Mouse (Mus musculus) c-Kit-positive CD71-positive TER-119-positive erythroid progenitor cells, embryonic 14.5 days (primary cell): Measurements from ENCODE around the gene Tnrc6b.
"Not testable (repeated sequence)": the region's sequence is repeated elsewhere in the genome, so short reads cannot be mapped to it uniquely, and the experiment has no call there.

Experiments
- DNase-seq: peaks from one replicate; pipeline ENCODE4 v3.0.0-alpha.2; 2013; ENCODE audit warnings: low spot score

Tnrc6b gene

GRCm38 (mm10) chr15:80702910-80703309 lies 8.2 kb upstream of the Tnrc6b start:
- no peak for DNase-seq

- no peak for DNase-seq
Measured at GRCm38 (mm10) chr15:80703495-80703894, 7.6 kb upstream of the Tnrc6b start.

GRCm38 (mm10) chr15:80704267-80704666 lies 6.8 kb upstream of the Tnrc6b start:
- peak; percentile 67 for DNase-seq

DNA sequence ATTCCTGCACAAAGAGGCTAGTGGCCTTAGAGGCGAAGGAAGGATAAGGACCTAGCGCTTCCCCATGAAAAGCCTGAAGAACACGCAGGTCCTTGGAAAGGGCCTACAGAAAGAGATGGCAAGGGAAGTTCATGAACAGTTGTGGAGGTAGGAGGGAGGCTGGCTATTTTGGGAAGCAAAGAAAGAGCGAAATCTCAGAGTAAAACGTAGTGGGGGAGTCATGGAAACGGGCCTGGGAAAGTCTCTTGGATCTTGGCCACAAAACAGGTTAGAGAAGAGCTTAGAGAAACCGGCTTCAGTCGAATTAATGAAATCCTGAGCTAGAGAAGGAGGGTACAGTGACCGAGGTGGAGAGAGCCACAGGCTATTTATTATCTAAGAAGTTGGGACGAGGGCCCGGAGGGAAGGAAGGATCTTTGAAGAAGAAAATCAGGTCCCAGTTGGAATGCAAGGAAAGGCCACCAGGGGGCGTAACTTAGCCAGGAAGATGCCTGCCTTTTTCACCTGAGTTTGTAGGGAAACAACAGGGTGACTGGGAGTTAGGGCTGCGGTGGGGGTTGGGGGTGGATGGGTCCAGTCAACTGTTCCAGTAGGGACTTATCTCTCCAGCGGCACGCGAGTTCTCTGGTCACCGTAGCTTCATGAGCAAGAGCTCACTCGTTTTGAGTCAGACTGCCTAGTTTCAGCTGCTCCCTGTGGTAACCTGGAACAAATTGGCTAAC lies 5.1 kb upstream of the Tnrc6b start:
- DNase-seq, result peak; percentile 81

DNA sequence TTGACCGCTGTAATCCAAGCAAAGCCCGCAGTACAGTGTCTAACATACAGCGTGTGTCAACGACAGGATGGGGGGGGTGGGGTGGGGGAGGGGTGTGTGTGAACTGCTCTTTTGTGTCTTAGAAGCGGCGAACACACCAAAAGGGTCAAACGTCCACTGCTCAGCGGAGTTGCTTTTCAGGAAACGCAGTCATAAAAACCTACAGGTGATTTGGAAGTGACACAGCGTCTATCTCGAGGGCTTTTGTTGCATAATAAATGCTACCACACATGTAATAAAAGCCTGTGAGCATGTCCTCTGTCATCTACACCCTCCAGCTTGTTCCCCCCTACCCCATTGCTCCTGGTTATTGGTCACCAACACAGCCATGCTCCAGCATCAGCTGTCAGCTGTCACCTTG lies 4.5 kb upstream of the Tnrc6b start:
- no peak for DNase-seq

DNA sequence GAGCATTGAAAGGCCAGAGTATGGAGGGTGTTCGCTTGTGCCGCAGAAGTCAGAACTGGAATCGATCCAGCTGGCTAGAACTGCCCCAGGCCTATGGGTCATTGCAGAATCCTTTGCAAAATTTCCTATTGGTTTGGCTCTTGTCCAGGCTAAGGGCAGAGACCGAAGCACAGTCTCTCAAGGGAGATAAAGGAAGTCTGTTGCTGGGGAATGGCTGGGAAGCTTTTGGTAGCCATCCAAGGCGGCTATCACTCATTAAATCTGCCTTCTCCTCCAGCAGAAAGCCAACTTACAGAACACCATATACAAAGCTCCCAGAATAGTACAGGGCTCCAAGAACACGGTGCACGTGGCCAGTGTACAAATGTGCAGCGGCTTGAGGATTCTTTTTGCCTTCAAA lies 4.0 kb upstream of the Tnrc6b start:
- no peak for DNase-seq

DNA sequence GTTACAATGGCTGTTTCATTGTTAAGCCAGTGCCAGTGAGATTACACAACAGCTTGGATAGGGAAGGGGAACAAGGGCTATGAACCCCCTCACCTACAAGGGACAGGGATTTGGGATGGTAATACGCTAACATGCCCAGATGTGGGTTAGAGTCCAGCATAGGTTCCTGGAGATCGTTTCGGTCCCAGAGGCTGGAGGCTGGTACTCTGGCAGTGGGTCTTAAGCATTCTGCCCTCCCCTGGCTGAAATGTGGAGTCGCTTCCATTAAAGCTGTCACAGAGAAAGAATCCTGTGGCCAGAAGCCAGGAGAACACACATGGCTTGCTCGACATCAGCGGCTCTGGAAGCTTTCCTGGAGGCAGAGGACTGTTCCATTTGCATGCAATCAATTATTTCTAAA lies 1.5 kb upstream of the Tnrc6b start:
- DNase-seq, result no peak

GRCm38 (mm10) chr15:80710257-80710607 lies 881 bp upstream of the Tnrc6b start:
- DNase-seq, result no peak

DNA sequence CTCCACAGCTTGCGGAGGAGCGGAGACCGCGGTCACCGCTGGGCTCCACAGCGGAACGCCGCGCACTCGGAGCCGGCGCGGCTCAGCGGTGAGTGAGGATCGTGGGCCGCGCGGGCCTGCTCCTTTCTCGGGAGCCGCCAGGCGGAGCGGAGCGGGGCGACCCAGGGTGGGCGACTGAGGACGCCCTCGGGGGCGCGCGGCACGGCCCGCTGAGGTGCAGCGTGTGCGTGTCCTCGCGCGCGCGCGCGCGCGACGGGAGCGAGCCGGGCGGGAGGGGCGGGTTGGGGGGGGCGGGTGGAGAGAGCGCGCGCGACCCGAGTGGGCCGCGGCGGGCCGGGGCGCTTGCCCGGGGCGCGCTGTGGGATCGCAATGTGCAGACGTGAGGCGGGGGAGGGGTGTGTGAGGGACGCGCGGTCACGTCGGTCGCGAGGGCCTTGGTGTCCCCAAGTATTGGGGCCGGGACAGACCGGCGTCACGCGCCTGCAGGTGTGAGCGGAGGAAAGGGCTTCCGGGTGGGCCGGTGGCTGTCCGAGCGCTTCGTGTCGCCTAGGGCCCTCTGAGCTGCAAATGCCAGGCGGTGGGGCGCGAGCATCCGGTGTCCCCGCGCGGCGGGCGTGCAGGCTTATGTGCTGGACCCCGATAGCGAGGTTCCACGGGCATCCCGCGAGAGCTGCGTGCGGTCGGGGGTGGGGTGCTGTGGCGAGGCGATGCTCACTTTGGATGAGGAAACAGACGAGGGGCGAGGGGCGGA lies 463 bp downstream of the Tnrc6b start:
- no peak for DNase-seq

DNA sequence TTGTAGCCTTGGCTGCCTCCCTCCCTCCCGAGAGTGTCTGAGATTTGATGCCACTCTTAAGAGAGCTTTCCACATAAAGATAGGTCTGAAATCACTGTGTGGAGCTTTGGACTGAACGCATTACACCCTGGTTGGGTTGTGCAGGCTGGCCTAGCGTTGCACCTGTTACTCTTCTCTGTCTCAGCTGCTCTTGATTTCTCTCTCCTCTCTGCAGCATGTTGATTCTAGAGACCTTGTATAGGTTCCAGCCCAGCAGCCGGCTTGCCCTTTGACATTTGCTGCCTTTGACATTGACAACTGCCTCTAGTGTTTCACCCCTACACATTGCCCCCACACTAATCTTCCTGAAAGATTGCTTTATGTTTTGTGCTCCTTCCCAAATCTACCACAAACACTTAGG lies 3.2 kb downstream of the Tnrc6b start:
- DNase-seq, result no peak

DNA sequence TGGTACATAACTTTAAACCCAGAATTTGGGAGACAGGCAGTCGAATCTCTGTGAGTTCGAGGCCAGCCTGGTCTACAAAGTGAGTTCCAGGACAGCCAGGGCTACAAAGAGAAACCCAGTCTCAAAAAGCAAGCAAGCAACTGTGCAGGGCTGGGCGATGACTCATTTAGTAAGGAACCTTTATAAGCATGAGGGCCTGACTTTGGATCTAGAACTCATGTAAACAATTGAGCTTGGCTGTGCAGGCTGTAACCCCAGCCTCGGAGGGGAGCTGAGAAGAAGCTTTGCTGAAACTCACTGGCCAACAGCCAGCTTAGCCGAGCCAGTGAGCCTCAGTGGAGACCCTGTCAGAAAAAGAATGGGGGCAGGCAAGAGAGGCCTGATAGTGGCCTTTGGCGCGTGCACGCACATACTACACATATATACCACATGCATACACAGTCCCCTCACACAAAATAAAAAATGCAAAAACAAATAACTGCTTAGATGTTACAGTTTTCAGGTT lies 5.6 kb downstream of the Tnrc6b start:
- no peak for DNase-seq

DNA sequence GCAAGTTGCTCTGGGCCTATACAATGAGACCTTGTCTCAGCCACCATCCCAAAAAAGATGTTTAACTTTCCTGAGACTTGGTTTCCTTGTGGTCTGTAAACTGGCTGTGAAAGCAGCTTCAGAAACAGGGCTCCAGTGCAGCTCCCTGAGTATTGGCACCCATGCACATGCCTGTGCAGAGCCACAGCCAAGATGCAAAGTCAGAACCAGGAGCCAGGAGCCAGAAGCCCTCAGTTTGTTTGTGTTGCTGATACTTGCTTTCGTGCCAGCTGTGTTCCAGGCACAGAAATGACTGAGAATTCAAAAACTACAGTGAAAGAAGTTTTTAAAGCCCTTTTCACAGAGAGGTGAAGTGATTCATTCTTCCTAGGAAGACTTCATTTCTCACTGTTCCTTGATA lies 6.3 kb downstream of the Tnrc6b start:
- no peak for DNase-seq

DNA sequence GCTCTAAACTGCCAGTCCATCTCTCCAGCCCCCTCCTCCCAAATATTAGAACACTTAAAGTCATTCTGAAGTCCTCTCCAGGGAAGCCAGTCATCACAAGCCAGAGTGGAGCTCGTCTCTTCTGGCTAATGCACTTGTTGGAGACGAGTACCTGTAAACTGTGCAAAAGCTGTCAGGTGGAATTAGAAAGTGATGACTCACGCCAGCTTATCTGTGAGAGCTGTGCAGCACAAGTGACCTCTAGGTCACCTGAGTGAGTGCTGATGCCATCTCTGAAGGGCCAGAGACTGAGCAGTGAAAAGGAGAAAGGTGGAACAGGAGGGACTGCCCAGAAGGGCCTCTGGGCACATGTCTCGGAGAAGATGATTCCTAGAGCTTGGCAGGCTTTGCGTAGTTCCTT lies 9.1 kb downstream of the Tnrc6b start:
- no peak for DNase-seq

- DNase-seq, result no peak
Measured at GRCm38 (mm10) chr15:80721861-80722260, 10.7 kb downstream of the Tnrc6b start.

- no peak for DNase-seq
Measured at GRCm38 (mm10) chr15:80722366-80722765, 11.3 kb downstream of the Tnrc6b start.

- DNase-seq, result no peak
Measured at GRCm38 (mm10) chr15:80729477-80729876, 18.4 kb downstream of the Tnrc6b start.

DNA sequence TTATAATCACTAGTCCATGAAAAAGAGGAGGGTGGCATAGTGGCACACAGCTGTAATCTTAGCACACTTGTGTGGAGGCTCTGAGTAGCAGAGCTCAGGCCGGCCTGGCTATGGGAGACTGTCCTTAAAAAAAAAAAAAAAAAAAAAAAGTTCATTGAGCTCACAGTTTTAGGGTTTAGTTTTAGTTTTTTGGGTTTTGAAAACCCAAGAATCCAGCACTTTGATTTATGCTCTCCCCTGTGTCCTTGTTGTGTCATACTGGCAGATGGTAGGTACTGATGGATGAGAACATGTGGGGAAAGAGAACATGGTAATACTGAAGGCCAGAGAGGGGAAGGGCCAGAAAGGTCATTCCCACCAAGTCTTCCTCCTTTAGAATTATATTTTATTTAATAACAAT lies 19.9 kb downstream of the Tnrc6b start:
- DNase-seq, result no peak

DNA sequence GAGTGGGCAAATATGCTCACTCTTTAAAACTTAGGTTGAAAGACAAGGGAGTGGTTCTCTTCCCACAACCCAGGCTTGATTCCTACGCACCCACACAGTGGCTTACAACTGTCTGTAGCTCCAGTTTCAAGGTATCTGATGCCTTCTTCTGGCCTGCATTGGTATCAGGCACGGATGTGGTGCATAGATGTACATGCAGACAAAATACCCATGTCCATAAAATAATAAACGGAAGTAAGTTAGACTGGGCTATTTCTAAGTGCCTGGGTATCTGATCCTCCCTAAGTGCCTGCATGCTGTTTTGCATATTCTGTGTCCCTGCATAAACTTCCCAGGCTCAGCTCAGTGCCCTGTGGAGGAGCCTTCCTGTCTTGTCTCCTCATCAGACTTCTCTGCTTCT lies 20.4 kb downstream of the Tnrc6b start:
- no peak for DNase-seq

DNA sequence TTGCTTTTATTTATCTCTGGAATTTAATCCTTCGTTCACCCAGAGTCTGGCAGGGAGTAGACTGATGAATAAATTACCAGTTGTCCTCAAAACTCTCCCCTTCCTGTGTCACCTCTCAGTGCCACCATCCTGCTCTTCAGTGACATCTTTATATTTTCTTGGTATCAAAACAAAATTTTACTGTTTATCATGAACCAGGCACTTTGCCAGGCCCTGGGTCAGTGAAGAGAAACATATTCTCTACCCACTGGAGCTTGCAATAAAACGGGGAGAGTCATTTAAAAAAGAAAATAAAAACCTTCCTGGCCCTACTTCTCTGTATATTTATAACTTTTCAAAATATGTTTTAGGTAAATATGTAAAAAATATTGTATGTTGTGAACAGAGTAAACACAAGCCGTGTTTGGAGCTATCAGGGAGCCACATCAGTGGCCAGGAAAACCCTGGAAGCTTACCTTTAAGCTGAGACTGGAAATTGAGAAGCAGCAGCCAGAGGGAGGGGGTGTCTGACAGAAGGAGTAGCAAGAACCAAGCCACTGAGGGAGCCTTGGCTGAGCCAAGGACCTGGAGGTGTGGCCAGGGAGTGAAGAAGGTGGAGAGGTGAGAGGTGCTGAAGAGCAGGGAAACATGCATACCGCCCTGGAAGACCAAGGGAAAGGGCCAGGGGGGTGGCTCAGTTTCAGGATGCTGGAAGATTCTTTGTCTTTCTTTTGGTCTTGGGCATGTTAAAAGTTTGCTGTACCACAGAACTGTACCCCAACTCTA lies 21.3 kb downstream of the Tnrc6b start:
- DNase-seq, result no peak

- DNase-seq, result no peak
Measured at GRCm38 (mm10) chr15:80735300-80735699, 24.2 kb downstream of the Tnrc6b start.

DNA sequence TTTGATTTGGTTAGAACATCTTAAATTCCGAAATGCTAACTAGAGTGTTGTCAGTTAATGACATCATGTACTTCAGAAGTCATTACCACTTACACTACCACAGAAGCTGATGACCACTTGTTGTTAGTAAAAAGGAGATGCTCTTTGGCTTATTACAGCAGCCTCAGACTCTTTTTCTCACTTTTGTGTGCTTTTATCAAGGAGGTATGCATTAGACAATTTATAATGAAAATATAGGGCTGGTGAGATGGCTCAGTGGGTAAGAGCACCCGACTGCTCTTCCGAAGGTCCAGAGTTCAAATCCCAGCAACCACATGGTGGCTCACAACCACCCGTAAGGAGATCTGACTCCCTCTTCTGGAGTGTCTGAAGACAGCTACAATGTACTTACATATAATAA lies 24.6 kb downstream of the Tnrc6b start:
- DNase-seq, result not testable (repeated sequence)

DNA sequence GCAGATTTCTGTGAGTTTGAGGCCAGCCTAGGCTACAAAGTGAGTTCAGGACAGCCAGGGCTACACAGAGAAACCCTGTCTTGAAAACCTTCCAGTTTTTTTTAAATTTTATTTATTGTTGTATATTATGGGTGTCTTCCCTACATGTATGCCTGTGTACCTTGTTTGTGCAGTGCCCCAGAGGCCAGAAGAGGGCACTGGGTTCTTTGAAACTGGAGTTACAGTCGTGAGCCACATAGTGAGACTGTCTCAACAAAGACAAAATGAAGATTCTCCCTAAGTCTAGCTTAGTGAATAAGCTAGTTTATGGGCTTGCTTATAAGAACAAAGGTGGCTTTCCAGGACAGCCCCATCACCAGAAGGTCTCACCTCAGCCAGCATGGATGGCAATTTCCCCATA lies 25.4 kb downstream of the Tnrc6b start:
- no peak for DNase-seq

DNA sequence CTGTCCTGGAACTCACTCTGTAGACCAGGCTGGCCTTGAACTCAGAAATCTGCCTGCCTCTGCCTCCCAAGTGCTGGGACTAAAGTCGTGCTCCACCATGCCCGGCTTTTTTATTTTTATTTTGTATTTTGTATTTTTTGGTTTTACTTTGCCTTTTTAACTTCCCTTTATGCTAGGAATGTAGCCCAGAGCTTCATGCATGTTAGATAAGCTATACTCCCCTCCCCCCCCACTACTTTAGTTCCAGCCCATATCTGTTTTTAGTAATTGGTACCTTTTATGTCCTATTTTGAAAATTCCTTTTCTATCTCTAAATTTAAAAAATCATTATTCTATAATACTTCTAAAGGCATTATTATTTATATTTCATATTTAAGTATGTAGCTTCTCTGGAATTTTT lies 27.1 kb downstream of the Tnrc6b start:
- DNase-seq, result no peak
